Mouse (Mus musculus): ENCODE measurements around the gene Samd9l. TPM values are rescaled to one million over a fixed set of nuclear protein-coding genes. Genes with fewer than 3 reads are reported as not detected.
"Not testable (repeated sequence)": the region's sequence is repeated elsewhere in the genome, so short reads cannot be mapped to it uniquely, and the experiment has no call there.

Gene Samd9l
- total RNA-seq, 1 experiment from 2014 or later, result 18.3 TPM

GRCm38 (mm10) chr6:3343603-3344247 lies 55.6 kb downstream of the Samd9l start:
- DNase-seq, result not testable (repeated sequence)

- DNase-seq, result no peak
These were observed 57.9 kb downstream of the Samd9l start for GRCm38 (mm10) chr6:3341479-3341878.

- not testable (repeated sequence) for DNase-seq
These were observed 58.4 kb downstream of the Samd9l start for GRCm38 (mm10) chr6:3340928-3341327.

GRCm38 (mm10) chr6:3339131-3339530 lies 60.2 kb downstream of the Samd9l start:
- not testable (repeated sequence) for DNase-seq

Other genes with a start within 250 kb of the Samd9l start
- 0.15 TPM in 1 of 2 replicates, not detected in the other for gene Hepacam2, start 98.7 kb upstream of the Samd9l start, total RNA-seq (2021)
- gene Vps50, start 98.8 kb upstream of the Samd9l start, total RNA-seq (2021), result 23.5 and 23.8 TPM in 2 replicates